Mouse (Mus musculus) lung, embryonic 14.5 days (tissue): ENCODE results near the gene Eml2. TPM values are rescaled to one million over a fixed set of nuclear protein-coding genes. Genes with fewer than 3 reads are reported as not detected.

Source experiments
- ATAC-seq: fragments of 200-750 bp; cut with Nextera tagmentation; 2 replicates; pipeline ENCODE4 v1.8.0; 2017; ENCODE audit warnings: mild to moderate bottlenecking, moderate TSS enrichment, moderate library complexity; ENCODE audit not compliant: insufficient read depth
- DNase-seq: peaks from one replicate; pipeline ENCODE4 v3.0.0-alpha.2; 2015
- H3K27ac ChIP-seq: fragments of 300-500 bp; sonication (generic); 2 replicates; pipeline ENCODE4 v1.5.1; 2014; ENCODE audit warnings: low read depth, mild to moderate bottlenecking, moderate library complexity
- H3K27me3 ChIP-seq: fragments of 300-500 bp; sonication (generic); 2 replicates; pipeline ENCODE4 v1.6.1; 2014; ENCODE audit warnings: low read length, control low read depth; ENCODE audit not compliant: insufficient read depth
- H3K36me3 ChIP-seq: fragments of 300-500 bp; sonication (generic); 2 replicates; pipeline ENCODE4 v1.6.1; 2014; ENCODE audit warnings: control low read depth; ENCODE audit not compliant: insufficient read depth
- H3K4me1 ChIP-seq: fragments of 300-500 bp; sonication (generic); 2 replicates; pipeline ENCODE4 v1.6.1; 2014; ENCODE audit warnings: antibody characterized with exemption, control low read depth; ENCODE audit not compliant: insufficient read depth
- H3K4me2 ChIP-seq: fragments of 300-500 bp; sonication (generic); 2 replicates; pipeline ENCODE4 v1.6.1; 2014; ENCODE audit warnings: mild to moderate bottlenecking
- H3K4me3 ChIP-seq: fragments of 300-500 bp; sonication (generic); 2 replicates; pipeline ENCODE4 v1.5.1; 2014; ENCODE audit warnings: low read depth, low read length
- H3K9ac ChIP-seq: fragments of 300-500 bp; sonication (generic); 2 replicates; pipeline ENCODE4 v1.6.1; 2014
- H3K9me3 ChIP-seq: fragments of 300-500 bp; sonication (generic); 2 replicates; pipeline ENCODE4 v1.6.1; 2016; ENCODE audit warnings: low read depth, low read length, control low read depth
- CTCF ChIP-seq: IDR thresholded peaks from 2 replicates; pipeline ENCODE4 v1.5.1; 2016; ENCODE audit warnings: antibody characterized with exemption, low read depth
- WGBS: fragments of 180-500 bp; shearing (Covaris S2); extraction: QIAGEN DNeasy Blood & Tissue Kit; methylation state at CpG from one replicate; pipeline ENCODE4 v1.1.7; 2014; 5-methylcytosine and 5-hydroxymethylcytosine counted together
- polyA plus RNA-seq: library from polyadenylated mRNA; unstranded; fragments of >200 nt; fragmentation: Nextera tagmentation; extraction: Ambion mirVana; gene quantifications from 2 replicates; pipeline ENCODE4 v1.2.1, GENCODE M21; 2014

Eml2 gene
- polyA plus RNA-seq, 1 experiment from 2014 or later, result 2.7 TPM

GRCm38 (mm10) chr7:19211041-19211675 is 34.9 kb downstream of the Eml2 start:
- TF ChIP-seq CTCF, result no peak
- no peak overlapping the region for H3K27ac ChIP-seq

GRCm38 (mm10) chr7:19211996-19212755 is 36.0 kb downstream of the Eml2 start, which contains the start of gene Gpr4:
Gene Gpr4 (plus strand): TSS chr7:19212538.
- H3K27ac ChIP-seq, result no peak within 1 kb of the TSS
- DNase-seq (peak; percentile 65), ATAC-seq (peak; percentile 83; the same call in 1 of the 2 replicates)
- TF ChIP-seq CTCF, result no peak; the same call in 1 of the 2 replicates
- H3K36me3 ChIP-seq, result no peaks in the 10 kb centered on the region
- H3K4me1 ChIP-seq, result no peaks in the 10 kb centered on the region
- H3K9ac ChIP-seq, result peak within 1 kb of the TSS; percentile 52
- WGBS, result 2% methylated on average over 30 of the region's 30 CpGs
- peak within 1 kb of the TSS; percentile 73 for H3K4me2 ChIP-seq
- peaks cover 4% of the 10 kb centered on the region; the same call in 1 of the 2 replicates for H3K27me3 ChIP-seq
- H3K4me3 ChIP-seq, result peak within 1 kb of the TSS; percentile 43
- H3K9me3 ChIP-seq, result peaks cover 3% of the 10 kb centered on the region; the same call in 1 of the 2 replicates

More at GRCm38 (mm10) chr7:19211041-19211675, 34.9 kb downstream of the Eml2 start:
- no peak overlapping the region for H3K9ac ChIP-seq
- DNase-seq, result no peak
- H3K4me3 ChIP-seq, result no peak overlapping the region
- H3K9me3 ChIP-seq, result peaks cover 3% of the 10 kb centered on the region; the same call in 1 of the 2 replicates
- no peaks in the 10 kb centered on the region for H3K36me3 ChIP-seq
- H3K4me2 ChIP-seq, result no peak overlapping the region
- WGBS, result 51% methylated on average over 5 of the region's 5 CpGs
- H3K4me1 ChIP-seq, result no peaks in the 10 kb centered on the region
- no peak for ATAC-seq
- peaks cover 4% of the 10 kb centered on the region; the same call in 1 of the 2 replicates for H3K27me3 ChIP-seq

- peaks cover 3% of the 10 kb centered on the region; the same call in 1 of the 2 replicates for H3K9me3 ChIP-seq
- ATAC-seq (no peak), DNase-seq (no peak)
- no peak for TF ChIP-seq CTCF
- no peaks in the 10 kb centered on the region for H3K4me1 ChIP-seq
- no peak overlapping the region for H3K4me3 ChIP-seq
- peaks cover 4% of the 10 kb centered on the region; the same call in 1 of the 2 replicates for H3K27me3 ChIP-seq
- 57% methylated on average over 2 of the region's 2 CpGs for WGBS
- H3K36me3 ChIP-seq, result no peaks in the 10 kb centered on the region
- no peak overlapping the region for H3K27ac ChIP-seq
- H3K4me2 ChIP-seq, result no peak overlapping the region; the same call in 1 of the 2 replicates
- no peak overlapping the region for H3K9ac ChIP-seq
Measured at GRCm38 (mm10) chr7:19213385-19213784, 37.2 kb downstream of the Eml2 start.

- Histone ChIP-seq H3K4me2 (no peak overlapping the region), H3K27ac (no peak overlapping the region), H3K4me1 (no peaks in the 10 kb centered on the region), H3K9me3 (peaks cover 3% of the 10 kb centered on the region; the same call in 1 of the 2 replicates), H3K4me3 (no peak overlapping the region), H3K27me3 (peaks cover 4% of the 10 kb centered on the region; the same call in 1 of the 2 replicates), H3K9ac (no peak overlapping the region), H3K36me3 (no peaks in the 10 kb centered on the region)
- no peak for DNase-seq
- no peak for ATAC-seq
- no peak for TF ChIP-seq CTCF
- 67% methylated on average over 7 of the region's 7 CpGs for WGBS
Measured at GRCm38 (mm10) chr7:19214369-19214768, 38.1 kb downstream of the Eml2 start.

GRCm38 (mm10) chr7:19214940-19215339 is 38.7 kb downstream of the Eml2 start:
- Histone ChIP-seq H3K4me1 (no peaks in the 10 kb centered on the region), H3K27me3 (peaks cover 4% of the 10 kb centered on the region; the same call in 1 of the 2 replicates), H3K27ac (no peak overlapping the region), H3K4me3 (no peak overlapping the region), H3K4me2 (no peak overlapping the region), H3K9me3 (peaks cover 2% of the 10 kb centered on the region; the same call in 1 of the 2 replicates), H3K9ac (no peak overlapping the region), H3K36me3 (no peaks in the 10 kb centered on the region)
- 53% methylated on average over 9 of the region's 9 CpGs for WGBS
- ATAC-seq, result no peak
- TF ChIP-seq CTCF, result no peak
- DNase-seq, result no peak

GRCm38 (mm10) chr7:19217492-19217891 is 41.3 kb downstream of the Eml2 start:
- ATAC-seq (no peak), DNase-seq (peak; percentile 43)
- H3K9ac ChIP-seq, result no peak overlapping the region
- WGBS, result 31% methylated on average over 5 of the region's 5 CpGs
- H3K4me2 ChIP-seq, result no peak overlapping the region
- TF ChIP-seq CTCF, result no peak
- H3K36me3 ChIP-seq, result no peaks in the 10 kb centered on the region
- H3K4me3 ChIP-seq, result no peak overlapping the region
- no peaks in the 10 kb centered on the region for H3K27me3 ChIP-seq
- no peaks in the 10 kb centered on the region for H3K4me1 ChIP-seq
- H3K27ac ChIP-seq, result no peak overlapping the region
- no peaks in the 10 kb centered on the region for H3K9me3 ChIP-seq

- peak; percentile 41 for DNase-seq
- H3K27ac ChIP-seq, result no peak overlapping the region
- ATAC-seq, result peak; percentile 55
Measured at GRCm38 (mm10) chr7:19217944-19218343, 41.7 kb downstream of the Eml2 start.

More at GRCm38 (mm10) chr7:19217944-19218343, 41.7 kb downstream of the Eml2 start:
- Histone ChIP-seq H3K27me3 (no peaks in the 10 kb centered on the region), H3K4me1 (no peaks in the 10 kb centered on the region), H3K36me3 (no peaks in the 10 kb centered on the region), H3K9me3 (no peaks in the 10 kb centered on the region), H3K4me2 (no peak overlapping the region), H3K9ac (no peak overlapping the region), H3K4me3 (no peak overlapping the region)
- whole genome bisulfite sequencing, result 8% methylated on average over 2 of the region's 3 CpGs
- TF ChIP-seq CTCF, result no peak
